Mouse (Mus musculus) cerebellum, adult 9-11 months (tissue): ENCODE results near the gene Nav3.
"Not testable (repeated sequence)": the region's sequence is repeated elsewhere in the genome, so short reads cannot be mapped to it uniquely, and the experiment has no call there.

ENCODE experiments used
- DNase-seq: peaks from one replicate; pipeline ENCODE4 v3.0.0; 2022

Nav3 gene

GRCm38 (mm10) chr10:110037547-110037946, 418.5 kb downstream of the Nav3 start:
- no peak for DNase-seq

- no peak for DNase-seq
Observed at GRCm38 (mm10) chr10:110034582-110035099, 421.4 kb downstream of the Nav3 start.

- DNase-seq, result not testable (repeated sequence)
Observed at GRCm38 (mm10) chr10:110024897-110025296, 431.1 kb downstream of the Nav3 start.

GRCm38 (mm10) chr10:110022100-110022499, 433.9 kb downstream of the Nav3 start:
- DNase-seq, result no peak

- no peak for DNase-seq
Observed at GRCm38 (mm10) chr10:110019266-110019866, 436.6 kb downstream of the Nav3 start.

- DNase-seq, result not testable (repeated sequence)
Observed at GRCm38 (mm10) chr10:110001328-110001727, 454.7 kb downstream of the Nav3 start.

- DNase-seq, result no peak
Observed at GRCm38 (mm10) chr10:110000755-110001247, 455.2 kb downstream of the Nav3 start.

- no peak for DNase-seq
Observed at GRCm38 (mm10) chr10:109999904-110000303, 456.1 kb downstream of the Nav3 start.

GRCm38 (mm10) chr10:109994302-109994701, 461.7 kb downstream of the Nav3 start:
- no peak for DNase-seq

GRCm38 (mm10) chr10:109985824-109986485, 470.0 kb downstream of the Nav3 start:
- no peak for DNase-seq

- no peak for DNase-seq
Observed at GRCm38 (mm10) chr10:109976351-109976750, 479.7 kb downstream of the Nav3 start.

- no peak for DNase-seq
Observed at GRCm38 (mm10) chr10:109974177-109974576, 481.8 kb downstream of the Nav3 start.

GRCm38 (mm10) chr10:109973483-109973882, 482.5 kb downstream of the Nav3 start:
- DNase-seq, result no peak

- no peak for DNase-seq
Observed at GRCm38 (mm10) chr10:109950296-109950695, 505.7 kb downstream of the Nav3 start.

GRCm38 (mm10) chr10:109929319-109929622, 526.7 kb downstream of the Nav3 start:
- DNase-seq, result no peak

GRCm38 (mm10) chr10:109928547-109929318, 527.3 kb downstream of the Nav3 start:
- no peak for DNase-seq

- no peak for DNase-seq
Observed at GRCm38 (mm10) chr10:109926149-109926548, 529.9 kb downstream of the Nav3 start.

- DNase-seq, result no peak
Observed at GRCm38 (mm10) chr10:109924136-109924535, 531.9 kb downstream of the Nav3 start.

- no peak for DNase-seq
Observed at GRCm38 (mm10) chr10:109921368-109921767, 534.6 kb downstream of the Nav3 start.

- DNase-seq, result peak; percentile 54
Observed at GRCm38 (mm10) chr10:109920607-109921187, 535.3 kb downstream of the Nav3 start.

- no peak for DNase-seq
Observed at GRCm38 (mm10) chr10:109919515-109919914, 536.5 kb downstream of the Nav3 start.

GRCm38 (mm10) chr10:109907206-109907605, 548.8 kb downstream of the Nav3 start:
- no peak for DNase-seq

GRCm38 (mm10) chr10:109906413-109906785, 549.6 kb downstream of the Nav3 start:
- DNase-seq, result no peak
